Comparison of ENCODE assay signal across 8 mouse cellular contexts in the genomic region with DNA sequence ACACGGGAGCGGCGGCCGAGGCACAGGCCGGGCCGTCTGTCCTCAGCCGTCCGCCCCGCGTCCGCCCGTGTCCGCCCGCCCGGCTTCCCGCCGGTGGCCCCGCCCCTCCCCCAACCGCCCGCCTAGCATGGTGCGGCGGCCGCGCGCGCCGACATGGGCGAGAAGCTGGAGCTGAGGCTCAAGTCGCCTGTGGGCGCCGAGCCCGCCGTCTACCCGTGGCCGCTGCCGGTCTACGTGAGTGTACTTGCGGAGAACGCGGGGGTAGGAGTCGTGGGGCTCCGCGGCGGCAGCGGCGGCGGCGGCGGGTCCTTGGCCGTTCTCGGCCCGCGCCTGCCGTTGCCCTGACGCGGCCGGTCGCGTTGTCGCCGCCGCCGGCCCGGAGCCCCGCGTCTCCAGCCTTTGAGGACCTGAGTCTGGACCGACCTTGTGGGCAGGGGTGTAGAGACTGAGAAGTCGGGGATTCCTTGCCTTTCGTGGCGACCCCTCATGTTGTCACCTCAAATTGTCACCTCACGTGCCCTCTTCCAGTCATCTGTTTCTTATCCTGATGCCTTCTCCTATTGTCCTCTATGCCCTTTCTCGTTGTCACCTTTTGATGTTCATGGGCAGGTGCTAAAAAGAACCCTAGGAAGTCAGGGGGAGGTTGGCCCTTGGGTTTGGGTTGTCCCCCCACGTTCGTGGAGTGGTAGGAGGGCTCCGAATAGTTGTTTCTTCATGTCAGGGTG. TPM values are rescaled to one million over a fixed set of nuclear protein-coding genes. Genes with fewer than 3 reads are reported as not detected.
DNase-seq lines count a peak whose midpoint lies in the region; ATAC-seq and TF ChIP-seq lines count a peak whose summit lies in the region.

No protein-coding gene starts in this region.

- no peaks in the 10 kb centered on the region for H3K9me3 ChIP-seq in heart, embryonic 13.5 days
- H3K9me3 ChIP-seq in hindbrain, embryonic 12.5 days (replicated peaks): no peaks in the 10 kb centered on the region
- H3K9me3 ChIP-seq in midbrain, embryonic 13.5 days: no peaks in the 10 kb centered on the region

- under 1% methylated on average over 56 of the region's 75 CpGs for WGBS in heart, embryonic 13.5 days
- 1% methylated on average over 60 of the region's 75 CpGs for WGBS in hindbrain, embryonic 12.5 days
- under 1% methylated on average over 54 of the region's 75 CpGs for WGBS in midbrain, embryonic 13.5 days

- peaks cover 76% of the 10 kb centered on the region for H3K4me1 ChIP-seq in heart, embryonic 13.5 days
- H3K4me1 ChIP-seq in bone marrow macrophage, adult 2 months (ENCODE audit: control insufficient read depth, insufficient read depth, low read length): peaks cover 60% of the 10 kb centered on the region
- H3K4me1 ChIP-seq in hindbrain, embryonic 12.5 days: peaks cover 45% of the 10 kb centered on the region
- peaks cover 61% of the 10 kb centered on the region for H3K4me1 ChIP-seq in midbrain, embryonic 13.5 days (replicated peaks)

- peak overlapping the region; percentile 87 for H3K27ac ChIP-seq in heart, embryonic 13.5 days (replicated peaks)
- H3K27ac ChIP-seq in bone marrow macrophage, adult 2 months (ENCODE audit: insufficient read depth, low read depth, low read length): peak overlapping the region; percentile 47
- peak overlapping the region; percentile 88 for H3K27ac ChIP-seq in hindbrain, embryonic 12.5 days
- H3K27ac ChIP-seq in midbrain, embryonic 13.5 days: peak overlapping the region; percentile 84

- ATAC-seq in heart, embryonic 13.5 days (ENCODE audit: extremely low read depth, insufficient number of reproducible peaks, low FRiP score, low TSS enrichment): no peak
- ATAC-seq in hindbrain, embryonic 12.5 days (ENCODE audit: low FRiP score): no peak; the same call in 1 of the 2 replicates
- ATAC-seq in midbrain, embryonic 13.5 days: peak; percentile 14

- TF ChIP-seq POLR2A in bone marrow macrophage, adult 2 months (IDR thresholded peaks at IDR 0.05; ENCODE audit: borderline replicate concordance, low read depth, low read length): no peak

- DNase-seq in heart, postnatal 36 days: no peak
- DNase-seq in thymus, postnatal 10 days (ENCODE audit: low spot score in 2 of 2): no peak
- DNase-seq in spleen, postnatal 4 days (ENCODE audit: low spot score in 2 of 2): no peak
- DNase-seq in ovary, adult 18-20 months (ENCODE audit: low spot score): no peak

- H3K9ac ChIP-seq in heart, embryonic 13.5 days: peak overlapping the region; percentile 99
- H3K9ac ChIP-seq in hindbrain, embryonic 12.5 days: peak overlapping the region; percentile 99
- H3K9ac ChIP-seq in midbrain, embryonic 13.5 days (replicated peaks): peak overlapping the region; percentile 91

- peak overlapping the region; percentile 96 for H3K4me3 ChIP-seq in heart, embryonic 13.5 days
- peak overlapping the region; percentile 91 for H3K4me3 ChIP-seq in bone marrow macrophage, adult 2 months (ENCODE audit: insufficient read depth, low read length)
- peak overlapping the region; percentile 97 for H3K4me3 ChIP-seq in hindbrain, embryonic 12.5 days
- H3K4me3 ChIP-seq in midbrain, embryonic 13.5 days (replicated peaks): peak overlapping the region; percentile 85

- intact Hi-C loops in heart, postnatal 36 days (cut with DNase I): no loop called here

- H3K4me2 ChIP-seq in heart, embryonic 13.5 days: peak overlapping the region; percentile 98
- peak overlapping the region; percentile 99 for H3K4me2 ChIP-seq in hindbrain, embryonic 12.5 days (replicated peaks)
- peak overlapping the region; percentile 96 for H3K4me2 ChIP-seq in midbrain, embryonic 13.5 days (replicated peaks)

- no peak for TF ChIP-seq CTCF in bone marrow macrophage, adult 2 months (IDR thresholded peaks at IDR 0.05; ENCODE audit: low read depth, low read length)

- H3K36me3 ChIP-seq in heart, embryonic 13.5 days: no peaks in the 10 kb centered on the region
- H3K36me3 ChIP-seq in hindbrain, embryonic 12.5 days: no peaks in the 10 kb centered on the region
- no peaks in the 10 kb centered on the region for H3K36me3 ChIP-seq in midbrain, embryonic 13.5 days

- no peaks in the 10 kb centered on the region for H3K27me3 ChIP-seq in heart, embryonic 13.5 days (replicated peaks)
- H3K27me3 ChIP-seq in hindbrain, embryonic 12.5 days: no peaks in the 10 kb centered on the region; the same call in 1 of the 2 replicates
- H3K27me3 ChIP-seq in midbrain, embryonic 13.5 days: no peaks in the 10 kb centered on the region

RNA-seq across cellular contexts. Expression of a gene that starts 0.4 kb away (rescaled TPM):
- polyA plus RNA-seq in heart, embryonic 13.5 days (2015; fragmentation: Nextera tagmentation; extraction: Ambion mirVana): 17.9 and 19.1 TPM in 2 replicates
- total RNA-seq in heart, postnatal 36 days (2021): 10 to 100 TPM; 22.5 to 27.0 TPM
- 20.9 and 22.1 TPM in 2 replicates for polyA plus RNA-seq in bone marrow macrophage, adult 2 months (2012; ENCODE audit: insufficient read depth, insufficient read length, missing spikeins)
- 25.9 and 27.4 TPM in 2 replicates for polyA plus RNA-seq in hindbrain, embryonic 12.5 days (2016; fragmentation: Nextera tagmentation; extraction: Ambion mirVana)
- 19.3 and 23.3 TPM in 2 replicates for polyA plus RNA-seq in midbrain, embryonic 13.5 days (2015; fragmentation: Nextera tagmentation; extraction: Ambion mirVana)

RNA-seq across cellular contexts. Expression of a gene that starts 13.4 kb away (rescaled TPM):
- polyA plus RNA-seq in heart, embryonic 13.5 days (2015; fragmentation: Nextera tagmentation; extraction: Ambion mirVana): 44.0 and 46.4 TPM in 2 replicates
- total RNA-seq in heart, postnatal 36 days (2021): 10 to 100 TPM; 35.1 to 43.5 TPM
- 121 and 129 TPM in 2 replicates for polyA plus RNA-seq in bone marrow macrophage, adult 2 months (2012; ENCODE audit: insufficient read depth, insufficient read length, missing spikeins)
- 101 TPM in 2 replicates for polyA plus RNA-seq in hindbrain, embryonic 12.5 days (2016; fragmentation: Nextera tagmentation; extraction: Ambion mirVana)
- 94.5 and 96.3 TPM in 2 replicates for polyA plus RNA-seq in midbrain, embryonic 13.5 days (2015; fragmentation: Nextera tagmentation; extraction: Ambion mirVana)

RNA-seq across cellular contexts. Expression of a gene that starts 42.5 kb away (rescaled TPM):
- 46.3 and 53.4 TPM in 2 replicates for polyA plus RNA-seq in heart, embryonic 13.5 days (2015; fragmentation: Nextera tagmentation; extraction: Ambion mirVana)
- total RNA-seq in heart, postnatal 36 days (2021): 10 to 100 TPM; 29.5 to 29.7 TPM
- 38.5 and 51.4 TPM in 2 replicates for polyA plus RNA-seq in bone marrow macrophage, adult 2 months (2012; ENCODE audit: insufficient read depth, insufficient read length, missing spikeins)
- polyA plus RNA-seq in hindbrain, embryonic 12.5 days (2016; fragmentation: Nextera tagmentation; extraction: Ambion mirVana): 65.3 and 71.8 TPM in 2 replicates
- 64.1 and 64.9 TPM in 2 replicates for polyA plus RNA-seq in midbrain, embryonic 13.5 days (2015; fragmentation: Nextera tagmentation; extraction: Ambion mirVana)

RNA-seq across cellular contexts. Expression of a gene that starts 43.0 kb away (rescaled TPM):
- polyA plus RNA-seq in heart, embryonic 13.5 days (2015; fragmentation: Nextera tagmentation; extraction: Ambion mirVana): 79.6 and 86.5 TPM in 2 replicates
- 10 to 100 TPM; 29.3 to 31.3 TPM for total RNA-seq in heart, postnatal 36 days (2021)
- polyA plus RNA-seq in bone marrow macrophage, adult 2 months (2012; ENCODE audit: insufficient read depth, insufficient read length, missing spikeins): 117 and 122 TPM in 2 replicates
- 139 TPM in 2 replicates for polyA plus RNA-seq in hindbrain, embryonic 12.5 days (2016; fragmentation: Nextera tagmentation; extraction: Ambion mirVana)
- polyA plus RNA-seq in midbrain, embryonic 13.5 days (2015; fragmentation: Nextera tagmentation; extraction: Ambion mirVana): 131 and 150 TPM in 2 replicates

RNA-seq across cellular contexts. Expression of a gene that starts 49.6 kb away (rescaled TPM):
- 0.11 TPM in 1 of 2 replicates, not detected in the other for polyA plus RNA-seq in heart, embryonic 13.5 days (2015; fragmentation: Nextera tagmentation; extraction: Ambion mirVana)
- total RNA-seq in heart, postnatal 36 days (2021): under 1 TPM; 0.22 to 0.53 TPM
- polyA plus RNA-seq in bone marrow macrophage, adult 2 months (2012; ENCODE audit: insufficient read depth, insufficient read length, missing spikeins): not detected in 2 replicates
- not detected in 2 replicates for polyA plus RNA-seq in hindbrain, embryonic 12.5 days (2016; fragmentation: Nextera tagmentation; extraction: Ambion mirVana)
- not detected in 2 replicates for polyA plus RNA-seq in midbrain, embryonic 13.5 days (2015; fragmentation: Nextera tagmentation; extraction: Ambion mirVana)
